Mouse (Mus musculus): Measurements from ENCODE around the gene Mycl.

DNA sequence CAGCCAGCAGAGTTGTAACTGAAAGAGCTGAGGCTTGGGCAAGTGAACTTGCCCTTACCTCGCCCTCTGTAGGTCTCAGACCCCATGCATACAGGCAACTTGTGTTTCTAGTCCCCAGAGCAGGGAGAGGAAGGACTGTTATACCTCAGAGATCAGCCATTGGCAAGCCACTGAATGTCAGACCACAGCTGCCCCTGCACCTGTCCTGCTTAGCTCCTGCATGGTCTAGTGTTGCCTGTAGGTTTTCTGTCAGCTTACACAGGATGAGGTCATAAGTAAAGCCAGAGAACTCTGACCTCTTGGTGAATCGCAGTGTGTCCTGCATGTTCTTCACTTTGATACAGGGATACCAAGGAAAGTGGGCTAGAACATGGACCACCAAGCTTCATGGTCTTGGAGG, 39.4 kb downstream of the Mycl start:
- no peak for TF ChIP-seq JUN (IDR thresholded peaks at IDR 0.05; ENCODE audit: insufficient read depth, low read depth, low read length)
- no peak for TF ChIP-seq TCF12 (IDR thresholded peaks at IDR 0.05; ENCODE audit: low read depth, low read length)
